Mouse (Mus musculus) right cerebral cortex, postnatal 25 days (tissue): ENCODE measurements around the gene Cd72.

Experiments used
- DNase-seq: peaks from one replicate; pipeline ENCODE4 v3.0.0; 2022

Gene Cd72

DNA sequence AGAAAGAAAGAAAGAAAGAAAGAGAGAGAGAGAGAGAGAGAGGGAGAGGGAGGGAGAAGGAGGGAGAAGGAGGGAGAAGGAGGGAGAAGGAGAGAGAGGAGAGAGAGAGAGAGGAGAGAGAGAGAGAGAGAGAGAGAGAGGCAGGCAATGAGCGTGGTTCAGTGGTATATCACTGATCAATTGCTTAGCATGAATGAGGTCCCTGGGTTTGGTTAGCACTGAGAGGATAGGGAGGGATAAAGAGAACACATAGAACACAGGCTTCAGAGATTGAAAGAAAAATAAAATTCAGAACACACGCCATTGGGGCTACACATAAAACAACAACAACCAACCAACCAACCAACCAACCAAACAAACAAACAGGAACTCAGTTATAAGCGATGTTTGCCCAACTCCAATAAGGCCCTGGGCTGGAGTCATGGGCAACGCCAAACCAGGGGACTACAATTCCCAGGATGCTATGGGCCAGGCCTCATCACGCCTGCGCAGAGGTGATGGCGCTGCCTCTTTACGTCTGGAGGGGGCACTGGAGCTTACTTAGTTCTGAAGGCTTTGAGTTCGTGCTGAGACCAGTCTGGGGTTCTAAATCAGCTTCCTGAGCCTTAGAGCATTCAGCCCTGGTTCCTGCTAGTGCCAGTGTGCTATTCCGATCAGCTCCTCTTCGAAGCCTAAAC, 23.6 kb upstream of the Cd72 start:
- DNase-seq, result peak; percentile 83

DNA sequence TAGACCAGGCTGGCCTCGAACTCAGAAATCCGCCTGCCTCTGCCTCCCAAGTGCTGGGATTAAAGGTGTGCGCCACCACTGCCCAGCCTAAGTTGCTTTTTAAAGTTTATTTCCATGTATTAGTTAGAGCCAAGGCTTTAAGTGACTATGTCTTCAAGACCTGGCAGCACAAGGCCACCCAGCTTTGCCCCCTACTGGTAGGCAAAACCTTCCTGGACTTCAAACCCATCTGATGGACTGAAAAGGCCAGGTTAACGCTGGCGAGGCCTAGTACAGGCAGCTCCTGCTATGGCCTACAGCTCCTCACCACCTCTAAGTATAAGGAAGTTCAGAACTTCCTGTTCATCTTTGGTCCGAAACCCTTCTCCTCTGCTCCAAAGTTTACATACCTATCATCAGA, 22.2 kb upstream of the Cd72 start:
- DNase-seq, result no peak

DNA sequence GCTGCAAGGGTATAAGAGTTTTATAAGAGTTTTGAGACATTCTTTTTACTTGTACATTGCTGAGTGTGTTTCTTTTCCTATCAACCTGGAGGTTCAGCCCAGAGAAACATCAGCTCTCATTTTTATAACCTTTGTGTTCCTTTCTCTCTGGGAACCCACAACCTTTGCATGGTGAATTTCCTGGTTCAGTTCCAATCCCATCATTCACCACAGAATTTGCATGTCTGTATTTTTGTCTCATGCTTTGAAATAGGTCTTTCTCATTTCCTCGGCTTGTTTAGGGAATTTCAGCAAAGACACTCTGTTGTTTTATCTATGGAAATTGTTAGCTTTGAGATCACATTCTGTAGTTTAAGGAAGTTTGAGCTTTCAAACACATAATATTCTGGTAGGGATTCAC, 19.2 kb upstream of the Cd72 start:
- no peak for DNase-seq

DNA sequence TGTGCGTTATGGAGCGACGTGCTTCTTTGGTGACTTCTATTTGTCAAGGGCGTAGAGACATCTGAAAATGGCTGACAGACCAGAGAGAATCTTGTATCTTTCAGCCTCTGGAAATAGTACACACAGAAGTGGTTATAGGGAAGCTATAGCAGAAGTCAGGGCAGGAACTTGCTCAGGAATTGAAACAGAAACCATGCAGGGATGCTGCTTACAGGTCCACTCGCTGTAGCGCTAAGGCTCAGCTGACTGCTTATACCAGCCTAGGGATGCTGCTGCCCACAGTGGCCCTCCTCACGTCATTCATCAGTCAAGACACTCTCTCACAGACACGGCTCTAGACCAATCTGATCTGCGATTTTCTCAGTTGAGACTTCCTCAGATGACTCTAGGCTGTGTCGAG, 15.9 kb upstream of the Cd72 start:
- DNase-seq, result no peak

DNA sequence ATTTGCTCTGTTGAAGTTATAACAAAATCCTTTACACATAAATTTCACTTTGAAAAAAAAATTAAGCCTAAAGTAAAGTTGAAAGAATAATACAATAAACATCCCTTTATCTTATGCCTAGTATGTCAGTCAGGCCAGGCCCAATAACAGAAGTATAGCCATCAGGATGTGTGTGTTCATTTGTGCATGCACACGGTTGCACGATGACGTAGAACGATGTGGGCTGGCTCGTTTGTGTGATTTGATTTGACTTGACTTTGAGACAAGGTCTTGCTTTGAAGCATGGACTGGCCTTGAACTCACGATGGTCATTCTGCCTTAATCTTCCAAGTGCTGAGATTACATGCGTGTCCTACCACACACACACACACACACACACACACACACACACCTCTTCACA, 12.4 kb upstream of the Cd72 start:
- DNase-seq, result no peak

DNA sequence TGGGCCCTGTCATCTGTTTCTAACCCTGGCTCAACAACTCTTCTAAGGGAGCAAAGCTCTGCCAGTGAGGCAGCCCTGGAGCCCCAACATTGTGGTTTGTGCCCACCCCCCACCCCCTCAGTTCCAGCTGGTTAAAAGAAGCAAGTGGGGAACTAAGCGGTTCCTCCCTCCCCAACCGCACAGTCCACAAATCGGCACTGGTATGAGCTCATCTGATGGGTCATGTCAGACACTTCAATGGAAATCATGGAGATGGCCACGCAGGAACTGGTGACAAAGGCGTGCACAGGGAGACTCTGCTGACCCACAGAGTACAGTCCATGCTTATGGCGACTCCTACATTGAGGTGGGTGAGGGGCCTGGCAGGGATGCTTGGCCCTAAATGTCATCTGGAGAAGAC, 11.5 kb upstream of the Cd72 start:
- DNase-seq, result no peak

DNA sequence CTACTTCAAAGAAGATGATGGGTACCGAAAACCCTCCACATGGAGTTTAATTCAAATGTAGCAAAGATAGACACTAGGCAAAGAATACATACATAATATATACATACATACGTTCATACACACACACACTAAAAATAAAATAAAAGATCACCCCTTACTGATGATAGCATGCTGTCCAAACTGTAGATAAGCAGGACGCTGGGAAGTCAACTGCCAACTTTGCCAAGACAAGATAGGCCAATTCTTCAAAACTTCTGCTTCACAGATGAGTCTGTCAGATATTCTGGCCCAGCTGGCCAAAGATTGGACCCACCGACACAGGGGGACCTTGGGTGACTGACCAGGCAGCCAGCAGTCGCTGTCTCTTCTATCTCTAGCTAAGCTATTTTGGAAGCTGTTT, 8.7 kb upstream of the Cd72 start:
- DNase-seq, result no peak

DNA sequence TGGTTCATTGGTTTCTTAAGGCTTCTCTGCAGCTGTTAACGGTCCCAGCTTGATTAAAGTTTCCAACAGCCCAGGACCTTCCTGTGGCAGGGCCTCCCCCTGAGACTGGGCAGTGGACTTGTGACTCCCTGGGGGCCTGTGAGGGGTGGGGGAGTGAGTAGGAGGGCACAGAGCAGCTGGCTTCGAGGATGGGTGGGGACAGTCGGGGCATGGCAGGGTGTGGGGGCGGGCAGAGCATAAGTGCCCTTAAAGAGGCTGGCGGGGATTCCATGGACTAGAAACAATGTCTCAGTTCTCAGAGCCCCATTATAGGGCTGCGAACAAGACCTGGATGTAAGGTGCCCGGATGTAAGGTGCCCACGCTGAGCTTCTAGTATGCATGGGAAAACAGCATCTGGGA, 2.7 kb upstream of the Cd72 start:
- no peak for DNase-seq

DNA sequence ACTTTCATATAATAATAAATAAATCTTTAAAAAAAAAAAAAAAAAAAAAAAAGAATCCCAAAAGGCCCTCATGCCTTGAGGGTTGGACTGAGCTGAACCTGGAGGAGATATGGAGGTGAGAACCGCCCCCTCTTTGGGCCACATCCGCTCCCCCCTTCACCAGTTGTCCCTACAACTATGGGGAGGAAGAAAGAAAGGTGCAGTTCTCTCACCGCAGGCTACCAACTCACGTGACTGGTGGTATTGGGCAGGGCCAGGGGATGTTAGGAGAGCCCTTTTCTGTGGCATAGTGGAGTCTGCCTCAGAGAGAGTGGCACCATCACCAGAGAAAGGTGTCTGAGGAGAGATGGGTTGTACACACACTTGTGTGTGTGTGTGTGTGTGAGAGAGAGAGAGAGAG, 2.0 kb upstream of the Cd72 start:
- DNase-seq, result no peak

DNA sequence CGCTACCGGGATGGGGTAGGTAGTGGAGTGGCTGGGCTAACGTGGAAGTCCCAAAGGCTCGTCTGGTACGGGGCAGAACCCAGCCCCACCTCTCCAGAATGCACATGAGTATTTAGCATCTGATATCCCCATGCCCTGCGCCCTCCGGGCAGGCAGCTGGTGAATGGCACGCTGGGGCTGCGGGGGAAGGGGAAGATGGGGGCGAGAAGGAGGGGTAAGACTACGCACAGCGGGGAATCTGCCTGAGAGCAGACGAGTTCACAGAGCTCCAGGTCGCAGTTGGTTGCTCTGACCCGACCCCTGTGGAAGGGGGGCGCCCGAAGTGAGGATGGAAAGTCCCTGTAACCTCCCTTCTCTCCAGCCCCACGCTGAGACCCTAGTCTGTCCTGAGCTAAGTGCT, 1.0 kb downstream of the Cd72 start:
- no peak for DNase-seq

DNA sequence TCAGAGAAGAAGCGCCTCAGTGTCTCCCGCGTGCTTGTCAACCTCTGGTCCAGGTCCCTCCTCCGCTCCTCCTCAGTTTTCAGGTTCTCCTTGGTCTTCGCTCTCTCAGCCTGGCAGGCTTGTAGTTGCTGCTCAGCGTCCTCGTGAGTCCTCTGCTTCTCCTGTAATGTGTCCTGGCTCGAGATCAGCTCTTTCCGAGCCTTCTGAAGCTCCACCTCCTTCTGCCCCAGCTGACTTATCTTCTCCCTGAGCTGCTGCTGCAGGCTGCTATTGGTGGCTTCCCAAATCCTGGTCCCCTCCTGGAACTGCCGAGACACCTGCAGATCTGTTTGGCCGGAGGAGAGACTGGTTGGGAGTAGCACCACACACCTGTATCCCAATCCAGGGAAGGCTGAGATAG, 2.1 kb downstream of the Cd72 start:
- DNase-seq, result no peak

DNA sequence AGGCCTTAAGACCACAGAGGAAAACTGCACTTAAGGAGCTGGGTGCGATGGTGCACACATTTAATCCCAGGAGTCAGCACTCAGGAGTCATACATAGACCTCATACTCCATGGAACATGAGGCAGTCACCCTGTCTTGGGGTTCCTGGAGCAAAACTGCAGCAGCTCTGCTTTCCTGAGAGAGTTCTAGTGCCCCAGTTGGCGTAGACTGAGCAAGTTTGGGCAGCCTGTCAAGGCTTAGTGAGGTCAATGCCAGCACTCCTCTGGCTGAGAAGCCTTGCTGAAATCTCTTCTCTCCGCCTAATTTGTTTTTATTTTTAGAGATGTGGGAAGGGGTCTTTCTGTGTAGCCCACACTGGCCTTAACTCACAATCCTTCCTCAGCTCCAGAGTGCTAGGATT, 5.9 kb downstream of the Cd72 start:
- no peak for DNase-seq

DNA sequence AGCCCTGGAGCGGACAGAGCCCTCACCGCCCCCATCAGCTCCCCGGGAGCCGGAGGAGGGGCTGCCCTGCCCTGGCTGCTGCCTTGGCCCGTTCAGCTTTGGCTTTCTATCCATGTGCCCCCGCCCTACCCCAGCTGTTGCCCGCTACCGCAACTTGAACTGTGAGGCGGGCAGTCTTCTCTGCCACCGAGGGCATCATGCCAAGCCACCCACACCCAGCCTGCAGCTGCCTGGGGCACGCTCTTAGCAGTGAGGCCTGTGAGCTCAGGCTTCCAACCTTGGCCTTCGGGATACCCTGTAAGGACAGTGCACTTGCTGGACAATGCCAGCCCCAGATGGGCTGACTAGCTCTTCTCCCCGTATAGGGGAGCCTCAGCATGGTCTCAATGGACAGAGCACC, 7.2 kb downstream of the Cd72 start:
- DNase-seq, result no peak

DNA sequence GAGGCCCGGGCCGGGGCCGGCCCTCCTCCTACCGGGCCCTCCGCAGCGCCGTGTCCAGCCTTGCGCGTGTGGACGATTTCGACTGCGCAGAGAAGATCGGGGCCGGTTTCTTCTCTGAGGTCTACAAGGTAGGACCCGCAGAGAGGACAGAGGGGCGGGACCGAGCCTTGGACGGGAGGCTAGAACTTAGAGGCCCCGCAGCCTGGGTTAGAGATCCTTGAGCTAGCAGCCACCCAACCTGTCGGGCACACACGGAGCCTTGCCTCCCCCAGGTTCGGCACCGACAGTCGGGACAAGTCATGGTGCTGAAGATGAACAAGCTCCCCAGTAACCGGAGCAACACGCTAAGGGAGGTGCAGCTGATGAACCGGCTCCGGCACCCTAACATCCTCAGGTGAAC, 10.9 kb downstream of the Cd72 start:
- DNase-seq, result no peak

DNA sequence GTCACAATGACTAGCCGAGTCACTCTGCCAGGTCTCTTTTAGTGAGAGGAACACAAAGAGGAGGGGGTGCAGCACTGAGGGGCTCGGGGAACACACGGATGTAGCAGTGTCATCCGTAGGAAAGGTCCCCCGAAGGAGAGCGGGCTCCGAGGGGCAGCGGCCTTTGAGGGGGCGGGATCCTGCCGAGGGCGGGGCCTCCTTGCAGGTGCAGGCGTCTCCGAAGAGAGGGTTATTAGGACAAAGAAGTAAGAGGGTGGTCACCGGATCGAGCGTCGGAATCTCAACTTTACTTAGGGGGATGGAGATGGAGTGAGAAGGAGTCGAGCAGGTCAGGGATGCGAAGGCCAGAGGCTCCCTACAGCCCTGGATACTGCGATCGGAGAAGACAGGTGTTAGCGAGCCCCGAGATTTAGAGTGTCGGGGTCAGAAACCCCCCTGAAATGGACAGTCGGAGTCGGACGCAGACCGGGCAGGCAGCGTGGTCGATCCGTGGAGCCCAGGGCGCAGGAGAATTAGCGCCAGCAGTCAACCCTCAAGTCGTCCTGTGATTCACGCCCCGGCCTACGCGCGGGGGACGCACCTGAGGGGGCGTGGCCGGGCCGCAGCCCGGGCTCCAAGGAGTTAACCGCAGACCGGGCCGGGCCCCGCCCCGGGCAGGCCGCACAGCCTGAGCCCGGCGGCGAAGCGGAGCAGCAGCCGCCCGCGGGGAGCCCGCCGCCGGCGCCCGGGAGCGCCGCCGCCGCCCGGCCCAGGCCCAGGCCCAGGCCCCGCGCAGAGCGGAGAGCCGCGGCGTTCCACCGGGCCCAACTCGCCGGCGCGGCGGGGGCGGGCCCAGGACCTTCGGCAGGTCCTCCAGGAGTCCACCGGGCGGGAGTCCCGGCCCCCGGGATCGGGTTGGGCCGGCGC, 11.7 kb downstream of the Cd72 start:
- DNase-seq, result peak; percentile 81

DNA sequence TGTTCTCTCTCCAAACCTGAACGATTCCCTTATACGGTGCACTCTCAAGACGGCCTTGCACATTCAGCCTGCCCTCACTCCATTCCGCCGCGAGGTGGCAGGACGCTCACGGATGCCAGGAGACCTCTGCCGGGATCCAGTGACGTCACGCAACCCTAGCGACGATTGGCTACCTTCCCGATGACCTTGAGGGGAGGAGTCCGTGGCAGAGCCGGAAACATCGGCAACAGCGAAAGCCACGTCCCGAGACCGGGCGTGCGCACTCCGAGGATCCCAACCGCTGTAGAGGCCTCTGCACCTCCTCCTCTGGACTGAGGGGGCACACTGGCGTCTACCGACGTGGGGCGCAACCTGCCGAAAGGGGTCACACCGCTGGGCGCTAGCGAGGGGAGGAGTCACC, 12.4 kb downstream of the Cd72 start:
- DNase-seq, result peak; percentile 99

DNA sequence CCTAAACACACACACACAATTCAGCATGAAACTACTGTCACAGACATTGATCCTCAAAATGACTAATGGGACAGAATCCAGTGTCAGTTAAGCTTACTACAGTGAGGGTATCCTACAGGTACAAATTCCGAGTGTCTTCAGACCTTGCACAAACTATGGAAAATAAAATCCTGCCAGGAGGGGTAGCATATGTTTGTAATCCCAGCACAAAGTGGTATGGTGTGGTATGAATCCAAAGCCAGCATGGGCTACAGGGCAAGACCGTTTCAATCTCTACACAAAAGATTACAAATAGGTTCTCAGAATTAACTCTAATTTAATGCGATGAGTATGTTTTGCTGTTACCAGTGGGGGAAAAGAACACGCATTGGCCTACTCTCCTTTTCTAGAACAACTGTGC, 12.8 kb downstream of the Cd72 start, which contains the start of gene Tesk1:
Gene Tesk1 (plus strand): TSS at position 301 of the 400 bp plus-strand sequence.
- DNase-seq, result no peak

DNA sequence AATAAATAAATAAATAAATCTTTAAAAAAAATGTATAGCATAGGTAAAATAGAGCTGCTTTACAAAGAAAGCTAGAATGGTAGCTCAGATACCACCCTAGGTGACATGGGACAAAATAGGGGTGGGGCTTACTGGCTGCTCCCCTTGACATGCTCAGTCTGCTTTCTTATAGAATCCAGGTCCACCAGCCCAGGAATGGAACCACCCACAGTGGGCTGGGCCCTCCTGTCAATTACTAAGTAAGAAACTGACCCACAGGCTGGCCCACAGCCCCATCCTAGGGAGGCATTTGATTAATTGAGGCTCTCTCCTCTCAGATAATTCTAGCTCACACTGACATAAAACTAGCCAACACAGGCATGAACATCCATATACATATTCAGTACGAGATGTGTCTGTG, 21.6 kb downstream of the Cd72 start:
- DNase-seq, result no peak

DNA sequence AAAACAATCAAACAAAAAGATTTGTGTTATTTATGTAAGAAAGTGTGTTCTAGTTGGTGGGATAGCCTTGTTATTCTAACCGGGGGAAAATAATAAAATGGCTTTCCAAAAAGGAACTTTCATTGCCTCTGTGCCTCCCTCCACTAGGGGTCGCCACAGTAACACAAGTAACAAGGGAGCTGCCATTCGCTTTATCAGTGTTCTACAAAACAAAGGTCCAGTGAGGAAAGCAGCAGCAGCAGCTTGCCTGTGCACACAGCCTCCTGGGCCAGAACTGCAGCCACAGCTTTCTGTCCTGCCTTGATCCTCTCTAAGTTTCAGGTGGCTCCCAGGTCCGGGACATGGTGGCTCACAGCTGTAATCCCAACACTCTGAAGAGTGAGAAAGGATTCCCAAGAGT, 22.7 kb downstream of the Cd72 start:
- DNase-seq, result peak; percentile 66

DNA sequence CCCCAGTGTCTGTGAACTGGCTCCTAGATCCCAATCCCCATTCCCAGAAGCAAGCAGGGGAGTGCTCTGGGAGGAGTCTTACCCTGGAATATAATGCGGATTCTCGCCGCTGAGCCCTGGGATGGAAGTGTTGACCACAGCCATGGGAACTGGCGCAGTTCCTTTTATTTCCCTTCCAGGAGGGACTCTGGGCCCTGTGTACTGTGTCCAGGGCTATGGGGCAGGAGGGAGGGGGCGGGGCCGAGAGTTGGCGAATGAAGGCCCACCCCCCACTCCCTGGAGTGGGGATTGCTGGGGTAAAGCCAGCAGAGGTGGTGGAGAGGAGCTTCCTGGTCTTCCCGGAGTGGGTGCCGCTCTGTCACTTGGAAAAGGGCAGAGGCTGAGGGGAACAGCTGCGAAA, 25.5 kb downstream of the Cd72 start, which contains the start of gene Fam166b:
Gene Fam166b (minus strand): TSS at position 189 of the 400 bp plus-strand sequence.
- DNase-seq, result no peak

DNA sequence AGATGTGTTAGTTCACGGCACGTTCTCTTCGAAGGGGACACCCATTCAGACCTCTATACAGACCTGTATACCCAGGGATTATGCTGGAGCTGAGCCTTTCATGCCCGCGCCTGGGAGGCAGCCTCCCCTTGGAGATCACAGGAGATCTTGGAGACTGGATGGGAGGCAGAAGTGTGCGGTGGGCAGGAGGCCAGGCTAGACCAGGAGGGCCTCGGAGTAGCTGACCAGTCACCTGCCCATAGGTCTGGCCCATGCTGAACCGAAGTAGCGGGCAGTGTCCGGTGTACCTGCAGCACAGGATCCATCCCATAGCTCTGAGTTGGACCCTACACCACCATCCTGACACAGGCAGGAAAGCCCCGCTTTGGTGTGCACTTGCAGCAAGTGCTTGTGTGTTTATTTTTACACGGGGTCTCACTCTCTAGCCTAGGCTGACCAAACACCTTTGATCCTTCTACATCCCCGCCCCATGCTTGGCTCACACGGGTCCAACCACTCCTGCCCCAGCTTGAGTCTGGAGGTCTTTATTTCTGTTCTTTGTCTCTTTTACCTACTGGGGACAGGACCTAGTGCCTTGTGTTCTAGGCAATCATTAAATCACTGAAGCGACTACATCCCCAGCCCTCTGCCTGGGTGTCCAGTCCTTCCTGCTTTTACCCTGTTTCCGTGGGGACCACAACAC, 26.1 kb downstream of the Cd72 start:
- DNase-seq, result no peak

DNA sequence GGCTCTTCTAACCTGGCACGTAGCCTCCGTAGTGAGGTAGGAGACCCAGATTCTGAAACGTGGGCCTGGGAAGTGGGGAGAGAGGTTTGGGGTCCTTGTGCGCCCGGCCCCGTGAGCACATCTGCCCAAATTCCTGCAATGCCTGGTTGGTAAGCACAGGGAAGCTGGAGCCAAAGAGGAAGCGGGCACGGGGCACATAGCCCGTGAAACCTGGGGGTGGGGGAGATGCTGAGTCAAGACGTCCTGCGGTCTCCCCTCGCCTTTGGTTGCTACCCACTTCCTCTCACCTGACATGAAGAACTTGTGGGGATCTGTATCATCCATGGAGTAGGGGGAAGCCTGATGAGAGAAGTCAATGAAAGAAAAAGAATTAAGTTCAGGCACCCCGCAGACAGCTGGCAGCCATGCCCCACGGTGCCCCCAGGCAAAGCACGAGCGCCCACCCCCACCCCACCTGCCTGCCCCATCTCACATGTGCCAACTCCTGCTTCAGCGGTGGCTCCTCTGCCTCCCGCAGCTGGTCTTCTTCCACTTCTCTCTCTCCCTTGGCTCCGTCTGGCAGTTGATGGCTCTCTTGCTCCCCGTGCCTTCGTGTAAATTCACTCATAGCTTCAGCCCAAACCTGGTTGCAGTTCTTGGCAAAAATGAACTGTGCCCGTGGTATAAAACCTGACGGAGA, 26.8 kb downstream of the Cd72 start:
- DNase-seq, result no peak

DNA sequence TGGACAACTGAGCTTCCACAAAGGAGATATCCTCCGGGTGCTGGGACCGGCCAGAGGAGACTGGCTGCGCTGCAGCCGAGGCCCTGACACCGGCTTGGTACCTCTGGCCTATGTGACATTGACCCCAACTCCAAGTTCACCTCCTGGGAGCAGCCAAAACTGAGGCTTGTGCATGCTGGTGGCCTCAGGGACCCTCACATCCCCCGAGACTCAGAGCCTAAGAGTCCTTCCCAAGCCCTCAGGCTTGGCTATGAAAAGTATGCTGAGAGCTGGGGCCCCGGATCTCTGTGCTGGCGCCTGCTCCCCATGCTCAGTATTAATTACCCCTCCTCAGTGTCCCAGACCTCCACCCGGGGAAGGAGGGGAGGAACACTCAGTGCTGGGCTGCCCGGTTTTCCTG, 27.9 kb downstream of the Cd72 start:
- no peak for DNase-seq
